Mouse (Mus musculus): ENCODE measurements around the gene Ulk2.
"Not testable (repeated sequence)": the region's sequence is repeated elsewhere in the genome, so short reads cannot be mapped to it uniquely, and the experiment has no call there.

DNA sequence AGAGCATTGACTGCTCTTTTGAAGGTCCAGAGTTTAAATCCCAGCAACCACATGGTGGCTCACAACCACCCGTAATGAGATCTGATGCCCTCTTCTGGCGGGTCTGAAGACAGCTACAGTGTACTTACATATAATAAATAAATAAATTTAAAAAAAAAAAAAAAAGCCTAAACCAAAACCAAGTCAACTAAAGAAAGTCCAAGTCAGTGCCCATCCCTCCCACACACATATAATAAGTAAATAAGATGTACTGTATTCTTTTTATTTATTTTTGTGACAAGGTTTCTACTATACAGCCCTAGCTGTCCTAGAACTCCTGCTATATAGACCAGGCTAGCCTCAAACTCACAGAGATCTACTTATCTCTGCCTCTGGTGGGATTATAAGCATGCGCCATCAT, 14.2 kb downstream of the Ulk2 start:
- TF ChIP-seq CTCF (IDR thresholded peaks at IDR 0.05; ENCODE audit: control insufficient read depth, insufficient read depth, low read length); POLR2A (IDR thresholded peaks at IDR 0.05; ENCODE audit: borderline replicate concordance, control insufficient read depth, low read depth, low read length): not testable (repeated sequence)

Data from bone marrow, adult 2 months (tissue).